Mouse (Mus musculus): ENCODE measurements around the gene Dnaaf5.

DNA sequence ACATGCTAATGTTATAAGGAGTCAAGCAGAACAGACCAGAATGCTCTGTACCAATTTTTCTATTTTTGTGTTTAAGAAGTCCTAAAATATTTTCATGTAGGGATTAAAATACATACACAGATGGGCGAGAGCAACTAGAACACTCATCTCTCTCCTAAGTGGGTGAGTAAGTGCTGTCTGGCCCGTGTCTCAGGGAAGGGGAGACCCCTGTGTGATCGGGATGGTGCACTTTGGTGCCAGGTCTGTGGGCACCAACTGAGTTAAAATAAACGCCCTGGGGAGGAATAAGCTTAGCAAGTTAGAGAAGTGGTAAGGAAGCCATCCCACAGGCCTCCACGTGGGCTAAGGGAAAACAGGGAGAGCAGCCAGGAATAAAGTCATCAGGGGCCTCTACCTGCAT is 40.9 kb downstream of the Dnaaf5 start:
- no peak for TF ChIP-seq SRF (IDR thresholded peaks at IDR 0.05; ENCODE audit: control insufficient read depth, insufficient read length, low read depth)
- TF ChIP-seq POLR2A (IDR thresholded peaks at IDR 0.05; ENCODE audit: insufficient read length, low read depth), result no peak
- no peak for TF ChIP-seq USF1 (IDR thresholded peaks at IDR 0.05; ENCODE audit: low read depth)
- TF ChIP-seq CEBPB (IDR thresholded peaks at IDR 0.05; ENCODE audit: insufficient read depth, poor library complexity, severe bottlenecking), result no peak
- no peak for TF ChIP-seq MAX (IDR thresholded peaks at IDR 0.05; ENCODE audit: low read depth)
- no peak for TF ChIP-seq MYOD1 (IDR thresholded peaks at IDR 0.05; ENCODE audit: control insufficient read depth in 1 of 3, insufficient read length in 2 of 3, low read depth in 2 of 3)
- no peak for TF ChIP-seq POLR2AphosphoS2 (IDR thresholded peaks at IDR 0.05; ENCODE audit: insufficient read length, low read depth)
